Mouse (Mus musculus) kidney, postnatal 10 days (tissue): ENCODE results near the gene AI182371.

Source experiments
- DNase-seq: peaks from one replicate; pipeline ENCODE4 v3.0.0; 2021; ENCODE audit warnings: mixed read lengths

The AI182371 gene

DNA sequence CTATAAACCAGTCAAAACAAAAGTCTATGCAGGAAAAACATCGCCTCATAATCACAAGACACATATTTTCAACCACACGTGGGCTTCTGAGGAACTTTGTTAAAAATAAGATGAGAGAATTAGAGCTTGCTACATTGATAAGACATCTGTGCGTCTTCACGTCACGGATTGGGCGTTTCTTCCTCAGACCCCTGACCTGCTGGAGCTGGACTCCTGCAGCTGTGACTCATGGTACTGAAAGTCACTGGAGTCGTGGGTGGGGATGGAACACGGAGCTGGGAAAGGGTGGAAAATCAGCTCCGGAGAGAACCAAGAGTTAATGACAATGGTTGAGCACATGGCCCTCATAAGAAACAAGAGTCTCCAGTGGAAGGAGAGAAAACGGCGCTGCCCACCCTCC, 34.2 kb downstream of the AI182371 start:
- DNase-seq: no peak

DNA sequence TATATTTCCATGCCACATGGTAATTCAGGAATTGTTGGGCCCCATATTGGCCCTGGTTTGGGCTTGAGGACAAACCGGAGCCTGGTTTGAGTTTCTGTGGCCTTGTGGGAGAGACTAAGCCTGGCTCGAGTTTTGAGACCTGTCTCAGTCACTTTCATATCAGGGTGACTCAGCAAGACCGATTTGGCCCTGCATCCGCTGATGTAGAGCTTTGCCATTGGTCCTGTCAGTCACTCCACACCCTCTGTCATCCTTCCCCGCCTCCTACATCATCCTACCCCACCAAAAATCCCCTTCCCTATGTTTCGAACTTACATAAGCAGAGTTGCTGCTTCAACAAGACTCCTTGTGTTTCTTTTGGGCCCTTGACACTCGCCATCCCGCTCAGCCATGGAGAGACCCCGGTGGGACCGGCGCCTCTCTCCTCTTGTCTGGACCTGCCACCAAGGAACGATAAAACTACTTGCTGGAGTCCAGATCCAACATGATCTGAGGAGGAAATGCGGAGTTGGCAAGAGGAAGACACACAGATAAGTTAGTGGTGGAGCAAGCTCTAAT, 34.7 kb downstream of the AI182371 start:
- DNase-seq: no peak

DNA sequence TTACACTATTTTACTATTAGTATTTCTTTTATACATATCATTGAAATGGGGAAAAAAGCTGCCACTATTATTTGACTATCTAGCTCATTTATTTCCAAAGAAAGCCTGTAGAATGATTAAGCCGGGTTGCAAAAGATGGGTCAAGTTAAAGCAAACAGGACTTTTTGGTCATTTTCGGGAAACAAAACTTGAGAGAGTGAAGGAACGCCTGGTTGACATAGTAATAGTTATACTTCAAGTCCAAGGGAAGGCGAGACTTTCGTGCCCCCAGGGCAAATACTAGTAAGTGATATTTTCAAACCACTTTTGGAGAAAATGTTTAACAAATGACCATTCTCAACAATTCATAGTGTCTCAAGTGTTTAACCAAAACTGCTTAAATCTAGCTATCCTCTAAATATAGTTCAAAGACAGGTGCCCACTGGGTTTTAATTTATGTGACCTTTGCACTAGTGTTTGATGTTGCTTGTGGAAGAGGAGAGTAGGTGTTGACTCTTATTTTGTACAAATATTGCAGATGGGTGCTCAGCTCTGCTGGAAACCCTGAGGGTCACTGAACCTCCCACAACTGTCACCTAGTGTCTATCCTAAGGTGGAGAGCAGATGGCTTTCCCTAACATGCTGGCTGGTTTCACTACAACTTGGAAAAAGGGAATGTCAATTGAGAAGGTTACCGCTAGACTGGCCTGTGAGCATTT, 37.9 kb downstream of the AI182371 start:
- no peak for DNase-seq

DNA sequence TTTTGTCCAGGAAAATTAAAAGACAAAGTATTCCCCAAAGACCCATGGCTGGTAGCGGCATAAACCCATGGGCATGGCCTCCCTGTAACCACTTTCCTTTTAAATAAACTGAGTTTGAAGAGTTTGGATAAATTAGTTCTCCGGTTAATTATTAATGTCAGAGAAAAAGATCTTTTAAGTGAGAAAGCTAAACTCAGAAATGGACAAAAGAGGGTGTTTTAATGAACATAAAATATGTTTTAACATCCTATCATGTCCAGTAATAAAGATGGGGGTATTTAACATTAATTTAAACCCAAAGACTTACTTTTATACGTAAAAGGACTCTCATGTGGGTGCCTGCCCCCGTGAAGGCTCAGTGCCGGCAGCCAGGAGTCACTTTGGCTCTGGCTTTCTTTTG, 40.0 kb downstream of the AI182371 start, which contains the start of gene Hc:
Hc (minus strand) TSS at position 101 of the 400 bp plus-strand sequence.
- no peak for DNase-seq

DNA sequence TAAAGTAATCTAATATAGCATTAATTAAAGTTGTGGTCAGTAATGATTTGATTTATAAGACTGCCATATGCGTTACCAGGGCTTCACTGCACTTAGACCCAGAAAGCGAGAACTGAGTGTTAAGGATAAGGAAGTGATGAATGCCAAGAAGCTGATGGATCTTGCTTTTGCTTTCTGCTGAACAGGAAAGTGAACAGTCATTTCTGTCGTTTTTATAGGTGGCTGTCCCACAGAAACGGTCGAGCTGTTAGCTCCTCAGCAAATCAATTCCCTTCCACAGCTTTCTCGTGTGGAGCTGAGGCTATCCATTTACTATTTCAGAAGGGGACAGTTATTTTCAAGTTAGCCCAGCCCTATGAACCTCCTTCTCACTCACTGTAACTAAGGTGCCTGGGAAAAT, 40.4 kb downstream of the AI182371 start:
- DNase-seq: no peak

DNA sequence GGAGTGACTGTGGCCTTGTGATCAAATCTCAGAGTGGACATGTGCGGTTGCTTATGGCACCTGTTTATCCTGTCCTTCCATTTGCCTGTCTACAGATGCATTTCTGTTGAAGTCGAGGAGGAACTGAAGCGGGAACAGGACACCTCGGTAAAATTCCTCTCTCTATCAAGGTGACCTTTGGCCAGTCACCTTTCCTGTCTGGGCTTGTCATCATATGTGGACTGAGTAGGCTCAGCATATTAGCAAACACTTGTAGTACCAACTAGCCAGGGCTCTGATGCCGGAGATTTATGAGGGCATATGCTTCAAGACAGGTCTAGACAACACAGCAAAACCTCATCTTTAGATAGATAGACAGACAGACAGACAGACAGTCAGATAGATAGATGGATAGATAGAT, 41.1 kb downstream of the AI182371 start:
- DNase-seq: no peak

DNA sequence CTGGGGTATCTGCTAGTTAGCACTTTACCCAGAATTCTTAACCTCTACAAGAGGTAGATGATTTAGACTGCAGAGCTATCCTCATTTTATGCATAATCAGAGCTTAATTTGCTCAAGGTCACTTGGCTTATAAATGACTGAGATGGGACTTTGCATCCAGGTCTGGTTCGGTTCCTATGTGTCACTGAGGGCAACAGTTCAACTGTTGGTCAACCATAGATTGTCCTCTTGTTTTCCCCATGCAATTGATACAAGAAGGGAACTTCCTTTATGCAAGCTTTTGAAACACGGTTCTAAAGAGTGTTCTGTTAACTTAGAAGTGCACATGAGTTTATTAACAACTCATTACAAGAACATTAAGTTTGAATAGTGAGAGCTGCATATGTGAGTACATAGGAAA, 43.0 kb downstream of the AI182371 start:
- no peak for DNase-seq

DNA sequence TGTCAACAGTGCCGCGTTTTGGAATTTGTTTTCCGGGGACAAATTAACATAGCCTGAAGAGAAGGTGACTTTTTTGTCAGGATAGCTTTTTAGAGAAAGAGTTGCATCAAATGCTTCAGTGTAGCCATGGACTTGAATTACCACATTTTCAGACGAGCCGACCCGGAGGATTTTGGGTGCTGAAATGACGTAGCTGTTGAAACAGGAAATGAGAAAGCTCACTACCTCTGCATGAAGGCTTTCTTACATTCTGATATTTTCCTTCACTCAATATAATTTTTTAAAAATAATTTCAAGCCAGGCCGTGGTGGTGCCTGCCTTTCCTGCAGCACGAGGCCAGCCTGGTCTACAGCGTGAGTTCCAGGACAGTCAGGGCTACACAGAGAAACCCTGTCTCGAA, 44.1 kb downstream of the AI182371 start:
- DNase-seq: no peak

DNA sequence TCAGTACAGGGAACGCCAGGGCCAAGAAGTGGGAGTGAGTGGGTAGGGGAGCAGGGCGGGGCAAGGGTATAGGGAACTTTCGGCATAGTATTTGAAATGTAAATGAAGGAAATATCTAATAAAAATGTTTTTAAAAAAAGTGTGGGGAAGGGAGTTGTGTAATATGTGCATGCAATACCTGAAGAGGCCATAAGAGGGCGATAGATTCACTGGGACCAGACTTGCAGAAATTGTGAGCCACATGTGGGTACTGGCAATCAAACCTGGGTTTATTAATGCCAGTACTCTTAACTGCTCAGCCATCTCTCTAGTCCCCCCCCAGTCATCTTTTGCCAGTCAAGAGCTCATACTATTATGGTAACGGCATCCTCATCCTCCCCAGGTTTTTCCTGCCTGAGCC, 52.5 kb downstream of the AI182371 start:
- DNase-seq: peak; percentile 20

DNA sequence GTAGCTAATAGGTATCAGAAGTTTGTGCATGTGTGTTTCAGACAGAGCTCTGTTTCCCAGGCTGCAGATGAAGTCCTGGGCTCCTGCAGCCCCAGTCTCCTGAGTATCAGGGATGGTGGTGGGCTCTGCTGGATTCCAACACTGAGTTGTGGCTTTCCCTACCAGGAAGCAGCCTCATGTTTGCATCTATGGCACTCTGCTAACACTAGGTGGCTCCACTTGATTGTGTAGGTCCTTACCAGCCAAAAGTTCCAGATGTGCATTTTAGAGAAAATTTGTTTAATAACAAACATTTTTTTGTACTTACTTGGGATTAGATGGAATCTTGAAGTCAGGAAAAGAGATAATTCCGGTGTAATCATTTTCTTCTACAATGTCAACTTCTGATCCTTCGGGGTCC, 56.4 kb downstream of the AI182371 start:
- peak; percentile 62 for DNase-seq

DNA sequence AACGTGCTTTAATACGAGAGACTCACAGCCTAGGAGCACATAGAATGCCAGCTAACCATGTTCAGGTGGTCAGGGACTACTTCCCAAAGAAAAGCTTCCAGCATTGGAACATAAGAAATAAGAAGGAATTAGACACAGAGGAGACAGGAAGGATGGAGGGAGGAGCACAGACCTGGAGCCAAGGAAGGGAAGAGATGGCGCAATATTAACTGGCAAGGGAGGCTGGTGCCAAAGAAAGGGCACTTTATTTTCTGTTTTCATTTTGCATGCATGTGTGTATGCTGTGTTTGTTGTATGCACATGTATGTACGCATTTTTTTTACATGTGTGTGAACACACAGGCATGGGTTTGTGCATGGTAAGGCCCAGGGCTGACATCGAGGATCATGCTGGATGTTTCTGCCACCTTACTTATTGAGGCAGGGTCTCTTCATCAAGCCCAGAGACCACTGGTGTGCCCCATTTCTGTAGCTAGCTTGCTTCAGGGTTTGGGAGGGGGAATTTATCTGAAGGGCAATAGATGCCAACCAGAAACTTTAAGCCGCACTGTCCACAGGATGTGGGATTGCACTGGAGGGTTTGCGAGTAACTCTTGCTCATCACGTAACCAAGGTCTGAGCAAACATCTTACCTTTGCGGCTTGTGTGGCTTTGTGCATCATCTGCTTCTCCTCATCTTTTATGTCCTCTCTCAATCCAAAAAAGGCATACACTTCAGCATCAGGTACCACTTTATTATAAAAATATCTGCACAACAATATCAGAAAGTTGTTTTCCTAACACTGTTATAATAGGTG, 62.6 kb downstream of the AI182371 start:
- DNase-seq: no peak
